Mouse (Mus musculus): ENCODE measurements around the gene Copz1. TPM values are rescaled to one million over a fixed set of nuclear protein-coding genes. Genes with fewer than 3 reads are reported as not detected.

Copz1 gene
- polyA plus RNA-seq, 1 experiment from 2014 or later, result 231 TPM

MicroRNAs encoded within 50 kb of the gene (microRNA counts, 519-probe panel; counts per million panel counts)
- 5,537 counts per million, percentile 63 among the panel's probes with 10 or more counts for microRNA mmu-miR-148b

Small RNA genes within 50 kb of the gene (microRNA-seq; reads per million reads assigned to microRNA genes)
- 392 reads per million, percentile 70 among the genes with 10 or more reads in this experiment for gene Mir148b

Other genes starting within 250 kb of the Copz1 start
- gene Smug1, start 105.6 kb upstream of the Copz1 start, polyA plus RNA-seq (2014; fragmentation: Nextera tagmentation; extraction: Ambion mirVana), result 22.7 and 25.0 TPM in 2 replicates
- 159 and 177 TPM in 2 replicates for gene Cbx5, start 32.9 kb upstream of the Copz1 start, polyA plus RNA-seq (2014; fragmentation: Nextera tagmentation; extraction: Ambion mirVana)
- gene Hnrnpa1, start 32.3 kb upstream of the Copz1 start, polyA plus RNA-seq (2014; fragmentation: Nextera tagmentation; extraction: Ambion mirVana), result 764 and 768 TPM in 2 replicates
- gene Nfe2, start 14.3 kb upstream of the Copz1 start, polyA plus RNA-seq (2014; fragmentation: Nextera tagmentation; extraction: Ambion mirVana), result 0.49 and 0.62 TPM in 2 replicates
- 0.16 and 0.26 TPM in 2 replicates for gene Gpr84, start 37.9 kb downstream of the Copz1 start, polyA plus RNA-seq (2014; fragmentation: Nextera tagmentation; extraction: Ambion mirVana)
- 18.3 and 20.9 TPM in 2 replicates for gene Zfp385a, start 67.4 kb downstream of the Copz1 start, polyA plus RNA-seq (2014; fragmentation: Nextera tagmentation; extraction: Ambion mirVana)
- 3.5 and 6.4 TPM in 2 replicates for gene Itga5, start 94.0 kb downstream of the Copz1 start, polyA plus RNA-seq (2014; fragmentation: Nextera tagmentation; extraction: Ambion mirVana)
- gene Gtsf1, start 157.8 kb downstream of the Copz1 start, polyA plus RNA-seq (2014; fragmentation: Nextera tagmentation; extraction: Ambion mirVana), result 0.33 TPM in 1 of 2 replicates, not detected in the other
- 0.43 TPM in 1 of 2 replicates, not detected in the other for gene Gtsf2, start 175.8 kb downstream of the Copz1 start, polyA plus RNA-seq (2014; fragmentation: Nextera tagmentation; extraction: Ambion mirVana)
- gene Nckap1l, start 181.1 kb downstream of the Copz1 start, polyA plus RNA-seq (2014; fragmentation: Nextera tagmentation; extraction: Ambion mirVana), result 1.0 and 2.4 TPM in 2 replicates
- gene Pde1b, start 230.3 kb downstream of the Copz1 start, polyA plus RNA-seq (2014; fragmentation: Nextera tagmentation; extraction: Ambion mirVana), result 81.6 and 90.8 TPM in 2 replicates

All from midbrain, embryonic 14.5 days (tissue).